Mouse (Mus musculus) kidney, embryonic 16.5 days (tissue): ENCODE measurements around the gene Cnksr3. TPM values are rescaled to one million over a fixed set of nuclear protein-coding genes. Genes with fewer than 3 reads are reported as not detected.

Experiments
- ATAC-seq: fragments of 200-750 bp; cut with Nextera tagmentation; 2 replicates; pipeline ENCODE4 v1.8.0; 2017; ENCODE audit warnings: moderate TSS enrichment; ENCODE audit not compliant: low FRiP score, low TSS enrichment
- H3K27ac ChIP-seq: fragments of 300-500 bp; sonication (generic); 2 replicates; pipeline ENCODE4 v1.5.1; 2014; ENCODE audit warnings: low read length
- H3K27me3 ChIP-seq: fragments of 300-500 bp; sonication (generic); 2 replicates; pipeline ENCODE4 v1.6.1; 2014; ENCODE audit warnings: low read length, control low read depth, mixed read lengths; ENCODE audit not compliant: insufficient read depth
- H3K36me3 ChIP-seq: fragments of 300-500 bp; sonication (generic); 2 replicates; pipeline ENCODE4 v1.6.1; 2014; ENCODE audit warnings: low read length, control low read depth, mixed read lengths; ENCODE audit not compliant: insufficient read depth
- H3K4me1 ChIP-seq: fragments of 300-500 bp; sonication (generic); 2 replicates; pipeline ENCODE4 v1.6.1; 2014; ENCODE audit warnings: low read length, control low read depth, mixed read lengths; ENCODE audit not compliant: insufficient read depth
- H3K4me2 ChIP-seq: fragments of 300-500 bp; sonication (generic); replicated peaks from 2 replicates; pipeline ENCODE4 v1.6.1; 2014; ENCODE audit warnings: low read depth, low read length
- H3K4me3 ChIP-seq: fragments of 300-500 bp; sonication (generic); 2 replicates; pipeline ENCODE4 v1.5.1; 2014; ENCODE audit warnings: mild to moderate bottlenecking, low read length
- H3K9ac ChIP-seq: fragments of 300-500 bp; sonication (generic); replicated peaks from 2 replicates; pipeline ENCODE4 v1.6.1; 2014; ENCODE audit warnings: low read length
- H3K9me3 ChIP-seq: fragments of 300-500 bp; sonication (generic); 2 replicates; pipeline ENCODE4 v1.6.1; 2016; ENCODE audit warnings: low read length, control low read depth
- WGBS: fragments of 180-500 bp; shearing (Covaris S2); extraction: QIAGEN DNeasy Blood & Tissue Kit; methylation state at CpG from one replicate; pipeline ENCODE4 v1.1.7; 2014; 5-methylcytosine and 5-hydroxymethylcytosine counted together
- polyA plus RNA-seq: library from polyadenylated mRNA; unstranded; fragments of >200 nt; fragmentation: Nextera tagmentation; extraction: Ambion mirVana; gene quantifications from 2 replicates; pipeline ENCODE4 v1.2.1, GENCODE M21; 2015

The Cnksr3 gene
- polyA plus RNA-seq, 1 experiment from 2014 or later, result 18.5 TPM

GRCm38 (mm10) chr10:7135751-7136150, 76.3 kb downstream of the Cnksr3 start:
- Histone ChIP-seq H3K9ac (no peak overlapping the region), H3K27ac (no peak overlapping the region), H3K4me1 (peaks cover 20% of the 10 kb centered on the region), H3K36me3 (peaks cover 40% of the 10 kb centered on the region), H3K4me3 (no peak overlapping the region), H3K9me3 (no peaks in the 10 kb centered on the region), H3K27me3 (no peaks in the 10 kb centered on the region), H3K4me2 (no peak overlapping the region)
- no peak for ATAC-seq
- WGBS, result 58% methylated on average over 2 of the region's 2 CpGs

GRCm38 (mm10) chr10:7133005-7133404, 79.0 kb downstream of the Cnksr3 start:
- Histone ChIP-seq H3K9me3 (no peaks in the 10 kb centered on the region), H3K36me3 (peaks cover 50% of the 10 kb centered on the region), H3K9ac (no peak overlapping the region), H3K4me2 (no peak overlapping the region), H3K27me3 (no peaks in the 10 kb centered on the region), H3K4me3 (no peak overlapping the region), H3K27ac (no peak overlapping the region), H3K4me1 (no peaks in the 10 kb centered on the region)
- ATAC-seq, result no peak
- 90% methylated on average over 5 of the region's 5 CpGs for WGBS

GRCm38 (mm10) chr10:7131441-7131840, 80.6 kb downstream of the Cnksr3 start:
- 92% methylated on average over 3 of the region's 3 CpGs for WGBS
- no peaks in the 10 kb centered on the region for H3K4me1 ChIP-seq
- peaks cover 63% of the 10 kb centered on the region for H3K36me3 ChIP-seq
- H3K9me3 ChIP-seq, result no peaks in the 10 kb centered on the region
- H3K4me3 ChIP-seq, result no peak overlapping the region
- no peak for ATAC-seq
- no peak overlapping the region for H3K9ac ChIP-seq
- no peaks in the 10 kb centered on the region for H3K27me3 ChIP-seq
- no peak overlapping the region for H3K4me2 ChIP-seq
- H3K27ac ChIP-seq, result no peak overlapping the region

GRCm38 (mm10) chr10:7127828-7128227, 84.2 kb downstream of the Cnksr3 start:
- H3K9me3 ChIP-seq, result no peaks in the 10 kb centered on the region
- no peak overlapping the region for H3K9ac ChIP-seq
- no peaks in the 10 kb centered on the region for H3K27me3 ChIP-seq
- WGBS, result 95% methylated on average over 9 of the region's 9 CpGs
- H3K4me3 ChIP-seq, result no peak overlapping the region
- H3K4me2 ChIP-seq, result no peak overlapping the region
- no peak for ATAC-seq
- no peaks in the 10 kb centered on the region for H3K4me1 ChIP-seq
- peaks cover 57% of the 10 kb centered on the region for H3K36me3 ChIP-seq
- no peak overlapping the region for H3K27ac ChIP-seq

GRCm38 (mm10) chr10:7126882-7127281, 85.2 kb downstream of the Cnksr3 start:
- 91% methylated on average over 12 of the region's 12 CpGs for WGBS
- H3K27me3 ChIP-seq, result no peaks in the 10 kb centered on the region
- H3K4me2 ChIP-seq, result no peak overlapping the region
- no peak overlapping the region for H3K9ac ChIP-seq
- peaks cover 53% of the 10 kb centered on the region for H3K36me3 ChIP-seq
- H3K9me3 ChIP-seq, result no peaks in the 10 kb centered on the region
- H3K4me1 ChIP-seq, result no peaks in the 10 kb centered on the region
- ATAC-seq, result no peak
- no peak overlapping the region for H3K4me3 ChIP-seq
- H3K27ac ChIP-seq, result no peak overlapping the region

GRCm38 (mm10) chr10:7126287-7126686, 85.8 kb downstream of the Cnksr3 start:
- peaks cover 47% of the 10 kb centered on the region for H3K36me3 ChIP-seq
- no peaks in the 10 kb centered on the region for H3K9me3 ChIP-seq
- no peaks in the 10 kb centered on the region for H3K4me1 ChIP-seq
- no peak overlapping the region for H3K4me2 ChIP-seq
- H3K27ac ChIP-seq, result no peak overlapping the region
- no peaks in the 10 kb centered on the region for H3K27me3 ChIP-seq
- WGBS, result 66% methylated on average over 7 of the region's 7 CpGs
- H3K9ac ChIP-seq, result no peak overlapping the region
- H3K4me3 ChIP-seq, result no peak overlapping the region
- no peak for ATAC-seq

GRCm38 (mm10) chr10:7124993-7125392, 87.0 kb downstream of the Cnksr3 start:
- no peak overlapping the region for H3K9ac ChIP-seq
- H3K9me3 ChIP-seq, result no peaks in the 10 kb centered on the region
- ATAC-seq, result peak; percentile 52; the same call in 1 of the 2 replicates
- no peak overlapping the region for H3K4me3 ChIP-seq
- WGBS, result 71% methylated on average over 7 of the region's 7 CpGs
- no peaks in the 10 kb centered on the region for H3K4me1 ChIP-seq
- no peak overlapping the region for H3K4me2 ChIP-seq
- H3K27me3 ChIP-seq, result no peaks in the 10 kb centered on the region
- H3K36me3 ChIP-seq, result peaks cover 51% of the 10 kb centered on the region
- no peak overlapping the region for H3K27ac ChIP-seq

GRCm38 (mm10) chr10:7122294-7122693, 89.7 kb downstream of the Cnksr3 start:
- Histone ChIP-seq H3K9ac (no peak overlapping the region), H3K4me2 (no peak overlapping the region), H3K9me3 (no peaks in the 10 kb centered on the region), H3K27me3 (no peaks in the 10 kb centered on the region), H3K36me3 (peaks cover 37% of the 10 kb centered on the region), H3K27ac (no peak overlapping the region), H3K4me3 (no peak overlapping the region), H3K4me1 (peaks cover 19% of the 10 kb centered on the region)
- no peak for ATAC-seq
- WGBS, result 86% methylated on average over 4 of the region's 4 CpGs

- WGBS, result 90% methylated on average over 13 of the region's 13 CpGs
- Histone ChIP-seq H3K4me3 (no peak overlapping the region), H3K27me3 (no peaks in the 10 kb centered on the region), H3K4me2 (no peak overlapping the region), H3K9me3 (no peaks in the 10 kb centered on the region), H3K36me3 (peaks cover 31% of the 10 kb centered on the region), H3K9ac (no peak overlapping the region), H3K27ac (no peak overlapping the region), H3K4me1 (peaks cover 19% of the 10 kb centered on the region)
- no peak for ATAC-seq
These were observed 91.8 kb downstream of the Cnksr3 start for GRCm38 (mm10) chr10:7120206-7120605.

- H3K9me3 ChIP-seq, result no peaks in the 10 kb centered on the region
- WGBS, result 31% methylated on average over 10 of the region's 10 CpGs
- ATAC-seq, result peak; percentile 84
These were observed 93.6 kb downstream of the Cnksr3 start for GRCm38 (mm10) chr10:7118258-7119077.

More at GRCm38 (mm10) chr10:7118258-7119077, 93.6 kb downstream of the Cnksr3 start:
- Histone ChIP-seq H3K4me1 (peaks cover 19% of the 10 kb centered on the region), H3K4me3 (no peak overlapping the region), H3K27me3 (no peaks in the 10 kb centered on the region), H3K9ac (no peak overlapping the region), H3K4me2 (no peak overlapping the region), H3K36me3 (peaks cover 24% of the 10 kb centered on the region), H3K27ac (peak overlapping the region; percentile 89)
